In the genomic region with DNA sequence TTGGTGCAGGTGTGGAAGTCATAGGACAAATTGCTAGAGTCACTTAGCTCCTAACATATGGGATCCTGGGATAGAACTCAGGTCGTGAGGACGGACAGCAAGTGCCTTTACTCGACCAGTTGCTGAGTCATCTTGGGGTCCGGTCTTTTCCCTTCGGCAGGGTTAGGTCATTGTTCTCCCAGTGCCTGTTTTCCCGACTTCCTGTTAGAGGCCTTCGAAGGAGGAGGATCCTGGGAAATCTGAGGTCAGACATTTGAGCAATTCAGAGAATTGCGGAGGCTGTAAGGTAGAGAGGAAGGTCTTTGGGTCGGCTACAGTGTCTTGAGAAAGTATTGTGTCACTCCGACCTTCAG, we compare ENCODE assay signal across 8 mouse cellular contexts. TPM values are rescaled to one million over a fixed set of nuclear protein-coding genes. Genes with fewer than 3 reads are reported as not detected.
A peak's percentile ranks its signal among the peaks of the same experiment; 100 is the strongest.
DNase-seq lines count a peak whose midpoint lies in the region; ATAC-seq lines count a peak whose summit lies in the region.

No protein-coding gene starts in this region.

- H3K27me3 ChIP-seq in embryonic facial prominence, embryonic 14.5 days (replicated peaks; ENCODE audit: control insufficient read depth, insufficient read depth, low read length) = no peaks in the 10 kb centered on the region
- no peaks in the 10 kb centered on the region for H3K27me3 ChIP-seq in hindbrain, embryonic 13.5 days
- no peaks in the 10 kb centered on the region for H3K27me3 ChIP-seq in liver, embryonic 16.5 days (ENCODE audit: control insufficient read depth, insufficient read depth, low read depth, low read length)
- no peaks in the 10 kb centered on the region for H3K27me3 ChIP-seq in neural tube, embryonic 15.5 days (replicated peaks)

- H3K9ac ChIP-seq in embryonic facial prominence, embryonic 14.5 days (ENCODE audit: low read depth, low read length) = peak overlapping the region; percentile 82
- H3K9ac ChIP-seq in hindbrain, embryonic 13.5 days = peak overlapping the region; percentile 89
- peak overlapping the region; percentile 95 for H3K9ac ChIP-seq in liver, embryonic 16.5 days (ENCODE audit: low read depth, low read length)
- H3K9ac ChIP-seq in neural tube, embryonic 15.5 days (replicated peaks) = no peak overlapping the region

- H3K4me2 ChIP-seq in embryonic facial prominence, embryonic 14.5 days (ENCODE audit: low read depth, low read length) = peak overlapping the region; percentile 91
- H3K4me2 ChIP-seq in hindbrain, embryonic 13.5 days = peak overlapping the region; percentile 88
- peak overlapping the region; percentile 95 for H3K4me2 ChIP-seq in liver, embryonic 16.5 days (ENCODE audit: low read depth, low read length)
- peak overlapping the region; percentile 94 for H3K4me2 ChIP-seq in neural tube, embryonic 15.5 days

- ATAC-seq in embryonic facial prominence, embryonic 14.5 days (ENCODE audit: low read depth) = no peak
- no peak for ATAC-seq in hindbrain, embryonic 13.5 days (ENCODE audit: low FRiP score)
- no peak for ATAC-seq in liver, embryonic 16.5 days (ENCODE audit: low read depth)
- no peak for ATAC-seq in neural tube, embryonic 15.5 days (ENCODE audit: low FRiP score)

- H3K36me3 ChIP-seq in embryonic facial prominence, embryonic 14.5 days (ENCODE audit: control insufficient read depth, insufficient read depth, low read length) = no peaks in the 10 kb centered on the region
- no peaks in the 10 kb centered on the region for H3K36me3 ChIP-seq in hindbrain, embryonic 13.5 days
- H3K36me3 ChIP-seq in liver, embryonic 16.5 days (ENCODE audit: control insufficient read depth, insufficient read depth) = no peaks in the 10 kb centered on the region
- no peaks in the 10 kb centered on the region for H3K36me3 ChIP-seq in neural tube, embryonic 15.5 days

- intact Hi-C loops in gastrocnemius, postnatal 36 days (cut with DNase I) = no loop called here

- 20% methylated on average over 10 of the region's 10 CpGs for WGBS in embryonic facial prominence, embryonic 14.5 days
- WGBS in hindbrain, embryonic 13.5 days = 15% methylated on average over 10 of the region's 10 CpGs
- WGBS in liver, embryonic 16.5 days (ENCODE audit: insufficient replicate concordance) = 10% methylated on average over 10 of the region's 10 CpGs
- 14% methylated on average over 10 of the region's 10 CpGs for WGBS in neural tube, embryonic 15.5 days

- H3K9me3 ChIP-seq in embryonic facial prominence, embryonic 14.5 days (ENCODE audit: control insufficient read depth, low read length) = no peaks in the 10 kb centered on the region
- H3K9me3 ChIP-seq in hindbrain, embryonic 13.5 days = no peaks in the 10 kb centered on the region
- H3K9me3 ChIP-seq in liver, embryonic 16.5 days (replicated peaks; ENCODE audit: control insufficient read depth, low read length) = no peaks in the 10 kb centered on the region
- H3K9me3 ChIP-seq in neural tube, embryonic 15.5 days (replicated peaks) = no peaks in the 10 kb centered on the region

- peak; percentile 90 for DNase-seq in ZHBTc4 (ENCODE audit: low read depth, low spot score)
- no peak for DNase-seq in embryonic facial prominence, embryonic 14.5 days (ENCODE audit: low spot score)
- DNase-seq in gastrocnemius, postnatal 36 days = no peak
- no peak for DNase-seq in adrenal gland, postnatal 25 days
- no peak for DNase-seq in thymus, postnatal 36 days

- peak overlapping the region; percentile 78 for H3K27ac ChIP-seq in embryonic facial prominence, embryonic 14.5 days (replicated peaks; ENCODE audit: low read depth, low read length)
- H3K27ac ChIP-seq in hindbrain, embryonic 13.5 days = peak overlapping the region; percentile 93
- peak overlapping the region; percentile 99 for H3K27ac ChIP-seq in liver, embryonic 16.5 days (ENCODE audit: low read length)
- peak overlapping the region; percentile 90 for H3K27ac ChIP-seq in neural tube, embryonic 15.5 days (replicated peaks)

- peak overlapping the region; percentile 59 for H3K4me3 ChIP-seq in embryonic facial prominence, embryonic 14.5 days (ENCODE audit: low read depth, low read length)
- H3K4me3 ChIP-seq in hindbrain, embryonic 13.5 days = peak overlapping the region; percentile 58
- H3K4me3 ChIP-seq in liver, embryonic 16.5 days (ENCODE audit: low read depth, low read length) = peak overlapping the region; percentile 79
- peak overlapping the region; percentile 57 for H3K4me3 ChIP-seq in neural tube, embryonic 15.5 days (replicated peaks)

- H3K4me1 ChIP-seq in embryonic facial prominence, embryonic 14.5 days (ENCODE audit: control insufficient read depth, insufficient read depth, low read length) = no peaks in the 10 kb centered on the region; the same call in 1 of the 2 replicates
- peaks cover 19% of the 10 kb centered on the region for H3K4me1 ChIP-seq in hindbrain, embryonic 13.5 days (replicated peaks)
- peaks cover 39% of the 10 kb centered on the region for H3K4me1 ChIP-seq in liver, embryonic 16.5 days (ENCODE audit: control insufficient read depth, low read depth, low read length)
- peaks cover 29% of the 10 kb centered on the region for H3K4me1 ChIP-seq in neural tube, embryonic 15.5 days

RNA-seq across cellular contexts. Expression of a gene that starts 19.2 kb away (rescaled TPM):
- 6.9 and 7.2 TPM in 2 replicates for polyA plus RNA-seq in embryonic facial prominence, embryonic 14.5 days (2014; fragmentation: Nextera tagmentation; extraction: Ambion mirVana)
- polyA plus RNA-seq in hindbrain, embryonic 13.5 days (2015; fragmentation: Nextera tagmentation; extraction: Ambion mirVana) = 5.9 and 6.1 TPM in 2 replicates
- polyA plus RNA-seq in liver, embryonic 16.5 days (2015; fragmentation: Nextera tagmentation; extraction: Ambion mirVana) = 9.9 and 11.2 TPM in 2 replicates
- polyA plus RNA-seq in neural tube, embryonic 15.5 days (2015; fragmentation: Nextera tagmentation; extraction: Ambion mirVana) = 6.4 and 8.9 TPM in 2 replicates
- total RNA-seq in gastrocnemius, postnatal 36 days (2021) = 1 to 10 TPM; 3.4 to 4.0 TPM
- 26.8 and 26.9 TPM in 2 replicates for total RNA-seq in adrenal gland, postnatal 25 days (2021)

RNA-seq across cellular contexts. Expression of a gene that starts 50.6 kb away (rescaled TPM):
- polyA plus RNA-seq in embryonic facial prominence, embryonic 14.5 days (2014; fragmentation: Nextera tagmentation; extraction: Ambion mirVana) = 9.7 and 10.7 TPM in 2 replicates
- 0.57 and 0.60 TPM in 2 replicates for polyA plus RNA-seq in hindbrain, embryonic 13.5 days (2015; fragmentation: Nextera tagmentation; extraction: Ambion mirVana)
- polyA plus RNA-seq in liver, embryonic 16.5 days (2015; fragmentation: Nextera tagmentation; extraction: Ambion mirVana) = 0.06 and 0.12 TPM in 2 replicates
- 0.58 and 0.79 TPM in 2 replicates for polyA plus RNA-seq in neural tube, embryonic 15.5 days (2015; fragmentation: Nextera tagmentation; extraction: Ambion mirVana)
- 10 to 100 TPM; 13.6 to 24.2 TPM for total RNA-seq in gastrocnemius, postnatal 36 days (2021)
- total RNA-seq in adrenal gland, postnatal 25 days (2021) = 4.0 and 4.3 TPM in 2 replicates
